Mouse (Mus musculus) liver, adult 2 months (tissue): ENCODE data around the gene Myo19.

Experiments
- CTCF ChIP-seq: fragments of 200-500 bp; IDR thresholded peaks from 2 replicates; pipeline ENCODE4 v1.5.1; 2011; ENCODE audit warnings: low read depth, low read length, control low read depth
- POLR2A ChIP-seq: fragments of 200-500 bp; IDR thresholded peaks from 2 replicates; pipeline ENCODE4 v1.6.1; 2011; ENCODE audit warnings: low read length, control low read depth; ENCODE audit not compliant: insufficient read depth; ENCODE audit errors: extremely low read depth

DNA sequence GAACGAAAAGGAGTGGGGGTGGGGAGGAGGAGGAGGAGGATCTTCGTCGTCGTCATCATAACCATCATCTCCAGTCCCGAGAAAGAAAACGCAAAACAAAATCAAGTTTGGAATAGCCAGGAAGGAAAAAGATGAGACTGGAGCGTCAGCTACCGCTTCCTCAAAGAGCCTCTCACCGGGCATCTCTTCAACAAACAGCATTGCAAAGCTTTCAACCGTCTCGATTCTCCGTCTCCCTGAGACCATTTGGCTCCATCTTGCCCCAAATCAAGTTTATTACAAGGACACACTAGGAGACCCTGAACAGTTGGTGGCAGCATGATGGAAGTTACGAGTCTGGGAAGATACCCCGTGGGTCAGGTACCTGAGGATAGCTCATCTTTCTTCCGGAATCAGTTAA is 77.2 kb downstream of the Myo19 start:
- TF ChIP-seq CTCF (no peak), POLR2A (no peak)
